In the genomic region with DNA sequence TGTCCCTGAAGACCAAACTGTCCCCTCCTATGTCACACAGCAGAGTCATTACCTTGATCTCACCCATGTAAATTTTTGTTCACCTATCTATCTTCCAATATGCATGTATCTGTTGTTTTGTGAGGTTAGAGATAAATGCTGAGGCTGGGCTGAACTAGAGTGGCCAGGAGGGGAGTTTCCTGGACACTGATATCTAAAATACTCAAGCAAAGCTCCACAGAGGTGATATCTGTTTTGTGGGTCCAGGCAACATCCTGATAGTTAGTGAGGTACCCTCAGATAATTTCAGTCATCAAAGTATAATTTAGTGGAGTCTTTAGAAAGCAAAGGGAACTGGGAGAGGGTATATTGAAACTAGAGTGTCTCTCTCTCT, we compare ENCODE assay signal across 20 mouse cellular contexts. TPM values are rescaled to one million over a fixed set of nuclear protein-coding genes. Genes with fewer than 3 reads are reported as not detected.
DNase-seq lines count a peak whose midpoint lies in the region; ATAC-seq and TF ChIP-seq lines count a peak whose summit lies in the region.
"Had no signal": no experiment of that assay in that cellular context is flagged by ENCODE, and none has a peak within 500 bp of the region (broad histone marks: within the 10 kb centered on the region; RNA-seq: fewer than 3 reads in every experiment).

No protein-coding gene starts in this region.

- H3K4me3 ChIP-seq in gastrocnemius, adult 2 months, result no peak overlapping the region
- peak overlapping the region in 1 of 2 experiments; percentile 20; a peak in 2 of 4 replicates for H3K4me3 ChIP-seq in liver, embryonic 14.5 days (ENCODE audit: insufficient read depth in 1 of 2, low read depth in 2 of 2, low read length in 2 of 2)
- H3K4me3 ChIP-seq: embryonic facial prominence, embryonic 10.5 days; forebrain, embryonic 12.5 days; heart, embryonic 13.5 days; hindbrain, embryonic 12.5 days had no signal

- H3K27ac ChIP-seq in gastrocnemius, adult 2 months, result peak overlapping the region; percentile 31; the same call in 1 of the 2 replicates
- peak overlapping the region; percentile 68 for H3K27ac ChIP-seq in liver, embryonic 14.5 days
- H3K27ac ChIP-seq: embryonic facial prominence, embryonic 10.5 days; forebrain, embryonic 12.5 days; heart, embryonic 13.5 days; hindbrain, embryonic 12.5 days had no signal

- TF ChIP-seq CTCF in gastrocnemius, adult 2 months (IDR thresholded peaks at IDR 0.05), result no peak
- no peak for TF ChIP-seq CTCF in liver, embryonic 14.5 days (IDR thresholded peaks at IDR 0.05; ENCODE audit: low read depth)

- intact Hi-C loops in gastrocnemius, adult 2 months (cut with DNase I), result no loop called here
- intact Hi-C loops in gastrocnemius, postnatal 14 days (cut with DNase I; ENCODE audit: low total_unique reads), result loop anchor here (2.0 kb wide), 1 partner anchor 73 kb away; no protein-coding TSS in a partner anchor

- peak overlapping the region; percentile 49 for H3K4me2 ChIP-seq in liver, embryonic 14.5 days (ENCODE audit: low read depth)
- H3K4me2 ChIP-seq: forebrain, embryonic 12.5 days; heart, embryonic 13.5 days; hindbrain, embryonic 12.5 days had no signal

- H3K27me3 ChIP-seq in liver, embryonic 14.5 days (ENCODE audit: control insufficient read depth, insufficient read depth, low read length), result no peaks in the 10 kb centered on the region
- H3K27me3 ChIP-seq: heart, embryonic 13.5 days; hindbrain, embryonic 12.5 days; Patski had no signal

- peak overlapping the region; percentile 35; the same call in 1 of the 2 replicates for H3K9ac ChIP-seq in liver, embryonic 14.5 days (replicated peaks)
- H3K9ac ChIP-seq: forebrain, embryonic 12.5 days; heart, embryonic 13.5 days; hindbrain, embryonic 12.5 days had no signal

- DNase-seq in gastrocnemius, adult 2 months, result no peak
- DNase-seq in gastrocnemius, postnatal 14 days, result no peak
- DNase-seq in liver, result peak; percentile 31
- DNase-seq in liver, embryonic 14.5 days (ENCODE audit: low read depth in 3 of 3, low spot score in 3 of 3), result peak in 2 of 3 experiments; percentile 59 to 62
- DNase-seq in thymus, postnatal 25 days, result no peak
- DNase-seq in kidney, postnatal 10 days, result no peak
- no peak for DNase-seq in kidney, adult 18-20 months
- DNase-seq: adrenal gland, postnatal 25 days; cerebellum, adult 9-11 months; gastrocnemius, postnatal 25 days had no signal

- H3K36me3 ChIP-seq in liver, embryonic 14.5 days (replicated peaks; ENCODE audit: control insufficient read depth, insufficient read depth, low read depth), result peaks cover 15% of the 10 kb centered on the region

- no peaks in the 10 kb centered on the region for H3K9me3 ChIP-seq in liver, embryonic 14.5 days (ENCODE audit: control insufficient read depth, low read length)
- H3K9me3 ChIP-seq: embryonic facial prominence, embryonic 10.5 days; forebrain, embryonic 12.5 days; heart, embryonic 13.5 days; hindbrain, embryonic 12.5 days had no signal

- H3K4me1 ChIP-seq in liver, embryonic 14.5 days (replicated peaks; ENCODE audit: control insufficient read depth in 2 of 2, insufficient read depth in 2 of 2, low read length in 1 of 2), result peaks cover 19 to 30% of the 10 kb centered on the region in 2 experiments

- ATAC-seq in liver, embryonic 14.5 days (ENCODE audit: insufficient read depth), result peak; percentile 69
- ATAC-seq in megakaryocyte progenitor cell, adult 5-6 weeks (replicated peaks; ENCODE audit: poor library complexity), result peak; percentile 23; the same call in 1 of the 2 replicates
- ATAC-seq: forebrain, embryonic 16.5 days; hindbrain, embryonic 16.5 days; Patski had no signal

- TF ChIP-seq EP300 in liver, embryonic 14.5 days (IDR thresholded peaks at IDR 0.05; ENCODE audit: low read depth), result peak; percentile 77

RNA-seq across cellular contexts. Expression of a gene that starts 9.5 kb away (rescaled TPM):
- total RNA-seq in gastrocnemius, adult 2 months (2021), result 1,000 to 10,000 TPM; 2,168 to 2,432 TPM
- total RNA-seq in gastrocnemius, postnatal 14 days (2021), result 1,000 to 10,000 TPM; 2,162 to 2,185 TPM
- 1,645 and 1,653 TPM in 2 replicates for polyA plus RNA-seq in liver, embryonic 14.5 days (2012; rRNA removed)
- 3,787 and 3,976 TPM in 2 replicates for polyA plus RNA-seq in liver, embryonic 14.5 days (2014; fragmentation: Nextera tagmentation; extraction: Ambion mirVana)
- total RNA-seq in megakaryocyte progenitor cell, adult 5-6 weeks (2015), result 1,115 and 1,144 TPM in 2 replicates
- 325 and 354 TPM in 2 replicates for total RNA-seq in megakaryocyte progenitor cell, adult 5-6 weeks (2017)

RNA-seq across cellular contexts. Expression of a gene that starts 11.6 kb away (rescaled TPM):
- under 1 TPM; 0.28 to 0.46 TPM for total RNA-seq in gastrocnemius, adult 2 months (2021)
- total RNA-seq in gastrocnemius, postnatal 14 days (2021), result under 1 TPM; 0.29 to 0.41 TPM
- polyA plus RNA-seq in liver, embryonic 14.5 days (2012; rRNA removed), result 0.08 TPM in 1 of 2 replicates, not detected in the other
- 0.09 and 0.10 TPM in 2 replicates for polyA plus RNA-seq in liver, embryonic 14.5 days (2014; fragmentation: Nextera tagmentation; extraction: Ambion mirVana)
- 0.15 and 1.1 TPM in 2 replicates for total RNA-seq in megakaryocyte progenitor cell, adult 5-6 weeks (2015)
- total RNA-seq in megakaryocyte progenitor cell, adult 5-6 weeks (2017), result not detected in 2 replicates
- total RNA-seq: granulocyte monocyte progenitor cell, adult 5-6 weeks had no signal
- polyA plus RNA-seq: Patski had no signal

RNA-seq across cellular contexts. Expression of a gene that starts 11.6 kb away (rescaled TPM):
- total RNA-seq in gastrocnemius, adult 2 months (2021), result 1 to 10 TPM; 4.0 to 4.7 TPM
- 10 to 100 TPM in 1 of 2 experiments, 1 to 10 TPM in 1; 7.4 to 11.6 TPM for total RNA-seq in gastrocnemius, postnatal 14 days (2021)
- 116 and 122 TPM in 2 replicates for polyA plus RNA-seq in liver, embryonic 14.5 days (2012; rRNA removed)
- polyA plus RNA-seq in liver, embryonic 14.5 days (2014; fragmentation: Nextera tagmentation; extraction: Ambion mirVana), result 240 and 255 TPM in 2 replicates
- total RNA-seq in megakaryocyte progenitor cell, adult 5-6 weeks (2015), result 3.0 and 4.6 TPM in 2 replicates
- 3.4 and 3.9 TPM in 2 replicates for total RNA-seq in megakaryocyte progenitor cell, adult 5-6 weeks (2017)
- polyA plus RNA-seq: CD4-positive, CD25-positive, alpha-beta regulatory T cell, adult 4 months had no signal

RNA-seq across cellular contexts. Expression of a gene that starts 51.5 kb away (rescaled TPM):
- total RNA-seq in gastrocnemius, adult 2 months (2021), result 1 to 10 TPM; 2.2 to 2.3 TPM
- 1 to 10 TPM; 5.4 to 6.0 TPM for total RNA-seq in gastrocnemius, postnatal 14 days (2021)
- 8.2 and 8.3 TPM in 2 replicates for polyA plus RNA-seq in liver, embryonic 14.5 days (2012; rRNA removed)
- 4.4 and 5.1 TPM in 2 replicates for polyA plus RNA-seq in liver, embryonic 14.5 days (2014; fragmentation: Nextera tagmentation; extraction: Ambion mirVana)
- 1.4 and 2.1 TPM in 2 replicates for total RNA-seq in megakaryocyte progenitor cell, adult 5-6 weeks (2015)
- 2.1 and 2.8 TPM in 2 replicates for total RNA-seq in megakaryocyte progenitor cell, adult 5-6 weeks (2017)
- polyA plus RNA-seq: CD4-positive, CD25-positive, alpha-beta regulatory T cell, adult 4 months had no signal

Comparison
In these comparisons a context has a peak if more than half of its experiments do, and no peak if none do; other contexts are left out.
1. DNase-seq: peak in liver (single experiment) and liver, embryonic 14.5 days (2 of 3); none in gastrocnemius, adult 2 months (single experiment), gastrocnemius, postnatal 14 days (single experiment), thymus, postnatal 25 days (single experiment), kidney, postnatal 10 days (single experiment) and kidney, adult 18-20 months (single experiment).